Mouse (Mus musculus): ENCODE results near the gene Slc31a1. TPM values are rescaled to one million over a fixed set of nuclear protein-coding genes. Genes with fewer than 3 reads are reported as not detected.
A peak's percentile ranks its signal among the peaks of the same experiment; 100 is the strongest.

Gene Slc31a1
- polyA plus RNA-seq, 1 experiment from 2014 or later = 48.6 TPM

DNA sequence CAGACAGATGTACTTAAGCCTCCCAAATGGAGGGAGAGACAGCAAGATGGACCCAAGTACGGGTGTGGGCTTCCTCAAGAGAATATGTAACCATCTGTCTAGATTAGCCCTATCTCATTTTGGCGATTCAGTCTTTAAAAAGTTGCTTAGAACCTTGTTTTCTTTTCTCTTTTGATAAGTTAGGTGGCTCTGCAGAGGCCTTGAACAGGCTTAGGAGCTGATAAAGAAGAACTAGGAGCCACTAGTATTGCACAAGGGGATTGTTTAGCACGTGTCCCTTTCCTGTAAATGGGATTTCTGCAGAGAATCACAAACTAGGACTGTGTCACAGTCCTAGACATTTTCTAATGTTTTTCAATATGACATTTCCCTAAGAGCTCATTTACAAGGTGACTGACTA, 8.6 kb downstream of the Slc31a1 start:
- Histone ChIP-seq H3K4me2 (peak overlapping the region; percentile 48), H3K4me1 (replicated peaks; ENCODE audit: control insufficient read depth, insufficient read depth, low read length) (peaks cover 69% of the 10 kb centered on the region), H3K9ac (ENCODE audit: low read depth, low read length) (peak overlapping the region; percentile 34; the same call in 1 of the 2 replicates), H3K9me3 (ENCODE audit: control insufficient read depth, low read length) (no peaks in the 10 kb centered on the region), H3K27me3 (replicated peaks; ENCODE audit: control insufficient read depth, insufficient read depth, low read length) (no peaks in the 10 kb centered on the region), H3K36me3 (ENCODE audit: control insufficient read depth, insufficient read depth, low read length) (no peaks in the 10 kb centered on the region), H3K4me3 (ENCODE audit: low read depth, low read length) (no peak overlapping the region), H3K27ac (ENCODE audit: low read depth, low read length) (peak overlapping the region; percentile 87)
- peak; percentile 81 for ATAC-seq (replicated peaks; ENCODE audit: low FRiP score)
- DNase-seq (ENCODE audit: low spot score) = no peak
- 21% methylated on average over 3 of the region's 3 CpGs for WGBS

DNA sequence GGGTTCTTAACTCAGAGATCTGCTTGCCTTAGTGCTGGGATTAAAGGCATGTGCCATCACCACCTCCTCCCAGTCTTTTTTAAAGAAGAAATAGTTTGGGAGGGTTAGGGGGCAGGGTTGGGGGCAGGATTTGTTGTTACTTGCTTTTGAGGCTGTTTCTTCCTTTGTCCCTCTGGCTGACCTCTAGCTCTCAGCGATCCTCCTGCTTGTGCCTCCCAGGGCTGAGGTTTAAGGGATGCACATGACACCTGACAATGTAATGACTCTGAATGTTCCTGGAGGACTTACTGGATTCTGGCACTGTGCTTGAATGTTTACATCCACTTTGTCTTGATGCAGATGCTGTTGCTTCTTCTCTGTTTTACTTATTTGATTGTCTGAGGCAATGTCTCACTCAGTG, 11.9 kb downstream of the Slc31a1 start:
- Histone ChIP-seq H3K4me3 (ENCODE audit: low read depth, low read length) (no peak overlapping the region), H3K36me3 (ENCODE audit: control insufficient read depth, insufficient read depth, low read length) (no peaks in the 10 kb centered on the region), H3K9me3 (ENCODE audit: control insufficient read depth, low read length) (no peaks in the 10 kb centered on the region), H3K27me3 (replicated peaks; ENCODE audit: control insufficient read depth, insufficient read depth, low read length) (no peaks in the 10 kb centered on the region), H3K27ac (ENCODE audit: low read depth, low read length) (no peak overlapping the region), H3K9ac (ENCODE audit: low read depth, low read length) (no peak overlapping the region), H3K4me2 (no peak overlapping the region; the same call in 1 of the 2 replicates), H3K4me1 (replicated peaks; ENCODE audit: control insufficient read depth, insufficient read depth, low read length) (peaks cover 70% of the 10 kb centered on the region)
- no peak for DNase-seq (ENCODE audit: low spot score)
- ATAC-seq (replicated peaks; ENCODE audit: low FRiP score) = no peak
- 57% methylated on average over 1 of the region's 1 CpGs for whole genome bisulfite sequencing

- no peaks in the 10 kb centered on the region for H3K36me3 ChIP-seq (ENCODE audit: control insufficient read depth, insufficient read depth, low read length)
- H3K4me3 ChIP-seq (ENCODE audit: low read depth, low read length) = no peak overlapping the region
- H3K9me3 ChIP-seq (ENCODE audit: control insufficient read depth, low read length) = no peaks in the 10 kb centered on the region
- H3K4me2 ChIP-seq = no peak overlapping the region; the same call in 1 of the 2 replicates
- H3K9ac ChIP-seq (ENCODE audit: low read depth, low read length) = no peak overlapping the region
- no peaks in the 10 kb centered on the region for H3K27me3 ChIP-seq (replicated peaks; ENCODE audit: control insufficient read depth, insufficient read depth, low read length)
- WGBS = 72% methylated on average over 9 of the region's 9 CpGs
- DNase-seq (ENCODE audit: low spot score) = no peak
- peak; percentile 57 for ATAC-seq (replicated peaks; ENCODE audit: low FRiP score)
- no peak overlapping the region for H3K27ac ChIP-seq (ENCODE audit: low read depth, low read length)
- H3K4me1 ChIP-seq (replicated peaks; ENCODE audit: control insufficient read depth, insufficient read depth, low read length) = peaks cover 64% of the 10 kb centered on the region
Measured at GRCm38 (mm10) chr4:62372818-62373520, 12.4 kb downstream of the Slc31a1 start.

- no peak overlapping the region for H3K9ac ChIP-seq (ENCODE audit: low read depth, low read length)
- WGBS = 70% methylated on average over 7 of the region's 7 CpGs
- H3K27ac ChIP-seq (ENCODE audit: low read depth, low read length) = no peak overlapping the region
- no peak overlapping the region for H3K4me3 ChIP-seq (ENCODE audit: low read depth, low read length)
- no peak for DNase-seq (ENCODE audit: low spot score)
- no peak for ATAC-seq (replicated peaks; ENCODE audit: low FRiP score)
- H3K4me1 ChIP-seq (replicated peaks; ENCODE audit: control insufficient read depth, insufficient read depth, low read length) = peaks cover 59% of the 10 kb centered on the region
- H3K27me3 ChIP-seq (replicated peaks; ENCODE audit: control insufficient read depth, insufficient read depth, low read length) = no peaks in the 10 kb centered on the region
- no peaks in the 10 kb centered on the region for H3K36me3 ChIP-seq (ENCODE audit: control insufficient read depth, insufficient read depth, low read length)
- no peaks in the 10 kb centered on the region for H3K9me3 ChIP-seq (ENCODE audit: control insufficient read depth, low read length)
- H3K4me2 ChIP-seq = no peak overlapping the region
Measured at GRCm38 (mm10) chr4:62373668-62374067, 13.1 kb downstream of the Slc31a1 start.

GRCm38 (mm10) chr4:62374342-62374741, 13.8 kb downstream of the Slc31a1 start:
- Histone ChIP-seq H3K9ac (ENCODE audit: low read depth, low read length) (no peak overlapping the region), H3K4me2 (peak overlapping the region; percentile 30), H3K27me3 (replicated peaks; ENCODE audit: control insufficient read depth, insufficient read depth, low read length) (no peaks in the 10 kb centered on the region), H3K36me3 (ENCODE audit: control insufficient read depth, insufficient read depth, low read length) (no peaks in the 10 kb centered on the region), H3K27ac (ENCODE audit: low read depth, low read length) (no peak overlapping the region; the same call in 1 of the 2 replicates), H3K4me3 (ENCODE audit: low read depth, low read length) (no peak overlapping the region), H3K9me3 (ENCODE audit: control insufficient read depth, low read length) (no peaks in the 10 kb centered on the region), H3K4me1 (replicated peaks; ENCODE audit: control insufficient read depth, insufficient read depth, low read length) (peaks cover 52% of the 10 kb centered on the region)
- DNase-seq (ENCODE audit: low spot score) (no peak), ATAC-seq (replicated peaks; ENCODE audit: low FRiP score) (peak; percentile 71)
- 53% methylated on average over 4 of the region's 4 CpGs for WGBS

GRCm38 (mm10) chr4:62376123-62376522, 15.6 kb downstream of the Slc31a1 start:
- no peak for ATAC-seq (replicated peaks; ENCODE audit: low FRiP score)
- no peaks in the 10 kb centered on the region for H3K27me3 ChIP-seq (replicated peaks; ENCODE audit: control insufficient read depth, insufficient read depth, low read length)
- no peak overlapping the region for H3K4me2 ChIP-seq
- H3K4me1 ChIP-seq (replicated peaks; ENCODE audit: control insufficient read depth, insufficient read depth, low read length) = peaks cover 39% of the 10 kb centered on the region
- DNase-seq (ENCODE audit: low spot score) = no peak
- no peak overlapping the region for H3K27ac ChIP-seq (ENCODE audit: low read depth, low read length)
- no peaks in the 10 kb centered on the region for H3K36me3 ChIP-seq (ENCODE audit: control insufficient read depth, insufficient read depth, low read length)
- H3K9ac ChIP-seq (ENCODE audit: low read depth, low read length) = no peak overlapping the region
- no peak overlapping the region for H3K4me3 ChIP-seq (ENCODE audit: low read depth, low read length)
- 82% methylated on average over 2 of the region's 2 CpGs for WGBS
- H3K9me3 ChIP-seq (ENCODE audit: control insufficient read depth, low read length) = no peaks in the 10 kb centered on the region

DNA sequence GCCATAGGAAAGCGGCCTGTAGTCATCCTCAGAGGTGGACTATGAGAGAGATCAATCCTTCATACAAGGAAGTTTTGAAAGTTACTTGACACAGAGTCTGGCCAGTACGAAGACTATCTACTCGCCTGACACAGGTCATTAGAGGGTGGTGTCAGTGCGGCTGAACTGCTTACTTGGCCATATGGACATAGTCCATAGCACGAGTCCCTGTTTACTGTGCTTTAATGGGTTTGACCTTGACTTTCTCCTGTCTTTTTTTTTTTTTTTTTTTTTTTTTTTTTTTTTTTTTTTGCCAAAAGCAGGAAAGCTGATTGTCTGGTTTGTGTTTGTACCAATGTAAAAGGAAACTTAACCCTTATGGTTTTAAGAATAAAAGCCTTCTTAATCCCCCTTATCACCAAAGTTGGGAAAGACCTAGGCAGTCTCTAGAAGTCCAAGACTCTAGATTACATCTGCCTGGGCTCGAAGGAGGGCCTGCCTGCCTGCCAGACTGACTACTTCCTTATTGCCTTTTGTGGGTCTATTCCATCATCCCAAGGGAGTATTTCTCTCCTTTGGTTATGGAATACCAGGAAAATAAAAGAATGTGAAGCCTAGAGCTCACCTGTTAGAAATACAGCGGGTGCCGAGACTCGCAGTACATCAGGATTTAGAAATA, 19.3 kb downstream of the Slc31a1 start:
- Histone ChIP-seq H3K36me3 (ENCODE audit: control insufficient read depth, insufficient read depth, low read length) (no peaks in the 10 kb centered on the region), H3K9me3 (ENCODE audit: control insufficient read depth, low read length) (no peaks in the 10 kb centered on the region), H3K4me1 (replicated peaks; ENCODE audit: control insufficient read depth, insufficient read depth, low read length) (peaks cover 8% of the 10 kb centered on the region), H3K4me2 (no peak overlapping the region), H3K27ac (ENCODE audit: low read depth, low read length) (no peak overlapping the region), H3K4me3 (ENCODE audit: low read depth, low read length) (no peak overlapping the region), H3K9ac (ENCODE audit: low read depth, low read length) (no peak overlapping the region), H3K27me3 (replicated peaks; ENCODE audit: control insufficient read depth, insufficient read depth, low read length) (no peaks in the 10 kb centered on the region)
- ATAC-seq (replicated peaks; ENCODE audit: low FRiP score) (no peak), DNase-seq (ENCODE audit: low spot score) (no peak)
- 74% methylated on average over 9 of the region's 9 CpGs for WGBS

DNA sequence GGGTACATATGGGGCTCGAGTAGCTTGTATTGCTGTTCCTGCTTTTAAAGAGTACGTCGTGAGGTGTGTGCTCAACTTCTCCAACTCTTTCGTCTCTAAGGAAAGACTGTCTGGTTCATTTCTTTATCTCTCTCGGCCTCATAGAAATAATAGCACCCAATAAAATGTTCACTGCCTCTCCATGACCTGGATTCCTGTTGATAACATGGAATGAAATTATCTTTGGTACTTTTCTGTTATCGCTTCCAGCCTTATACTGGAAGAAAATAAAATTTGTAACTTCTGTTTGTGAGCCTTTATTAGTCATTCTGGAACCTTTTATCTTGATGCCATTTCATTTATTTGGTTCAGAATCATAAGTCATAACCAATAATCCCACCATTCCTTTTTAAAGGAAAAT, 22.7 kb downstream of the Slc31a1 start:
- Histone ChIP-seq H3K27me3 (replicated peaks; ENCODE audit: control insufficient read depth, insufficient read depth, low read length) (no peaks in the 10 kb centered on the region), H3K4me1 (replicated peaks; ENCODE audit: control insufficient read depth, insufficient read depth, low read length) (peaks cover 5% of the 10 kb centered on the region; the same call in 1 of the 2 replicates), H3K27ac (ENCODE audit: low read depth, low read length) (no peak overlapping the region), H3K36me3 (ENCODE audit: control insufficient read depth, insufficient read depth, low read length) (peaks cover 8% of the 10 kb centered on the region; the same call in 1 of the 2 replicates), H3K4me3 (ENCODE audit: low read depth, low read length) (no peak overlapping the region), H3K4me2 (no peak overlapping the region), H3K9me3 (ENCODE audit: control insufficient read depth, low read length) (no peaks in the 10 kb centered on the region), H3K9ac (ENCODE audit: low read depth, low read length) (no peak overlapping the region)
- DNase-seq (ENCODE audit: low spot score) (no peak), ATAC-seq (replicated peaks; ENCODE audit: low FRiP score) (no peak)
- 76% methylated on average over 6 of the region's 6 CpGs for WGBS
